Mouse (Mus musculus) kidney, adult 18-20 months (tissue): ENCODE measurements at regions not wholly inside any gene's neighbourhood (a gene's known extent, or its start where the extent isn't known, plus 50 kb on each side); places are given as distances from the start of the nearest gene placed in this dataset.

Experiments
- DNase-seq: peaks from one replicate; pipeline ENCODE4 v3.0.0; 2021

DNA sequence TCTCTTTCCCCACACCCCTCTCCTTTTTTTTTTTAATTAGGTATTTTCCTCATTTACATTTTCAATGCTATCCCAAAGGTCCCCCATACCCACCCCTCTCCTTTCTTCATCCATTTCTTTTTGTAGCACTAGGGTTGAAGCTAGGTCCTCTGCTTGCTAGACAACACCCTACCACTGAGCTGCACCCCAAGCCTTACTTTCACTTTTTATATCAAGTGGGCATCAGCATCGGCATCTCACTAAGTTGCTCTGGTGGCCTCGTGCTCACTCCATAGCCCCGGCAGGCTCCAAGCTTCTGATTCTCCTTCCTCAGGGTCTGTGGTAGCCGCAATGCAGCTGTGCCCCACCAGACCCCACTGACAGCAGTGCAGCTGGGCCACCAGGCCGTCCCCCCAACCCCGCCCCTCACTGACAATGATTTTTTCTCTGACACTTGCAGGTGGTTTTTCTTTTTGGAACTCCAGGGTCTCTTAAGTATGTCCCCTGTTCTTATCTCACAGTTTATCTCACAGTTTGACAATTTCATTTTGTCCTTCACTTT lies 77.5 kb downstream of the Nufip1 start:
- DNase-seq = no peak

DNA sequence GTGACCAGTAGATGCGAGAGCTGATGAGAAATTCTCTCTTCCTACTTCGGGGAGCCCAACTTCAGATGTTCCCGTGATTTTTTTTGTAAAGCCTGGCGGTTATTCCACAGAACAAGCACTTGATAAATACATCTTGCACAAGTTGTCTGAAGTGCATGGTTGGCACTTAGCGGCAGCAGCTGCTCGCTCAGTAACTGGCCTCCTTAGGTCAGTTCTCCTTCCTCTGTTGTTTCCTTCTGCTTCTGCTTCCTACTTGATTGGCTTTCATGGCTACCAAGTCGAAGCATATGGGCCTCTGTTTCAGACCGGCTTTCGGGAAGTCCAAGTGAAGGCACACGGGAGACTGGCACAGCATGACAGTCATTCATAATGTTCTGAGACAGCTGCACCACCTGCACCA lies 84.6 kb downstream of the Nufip1 start:
- DNase-seq = no peak

DNA sequence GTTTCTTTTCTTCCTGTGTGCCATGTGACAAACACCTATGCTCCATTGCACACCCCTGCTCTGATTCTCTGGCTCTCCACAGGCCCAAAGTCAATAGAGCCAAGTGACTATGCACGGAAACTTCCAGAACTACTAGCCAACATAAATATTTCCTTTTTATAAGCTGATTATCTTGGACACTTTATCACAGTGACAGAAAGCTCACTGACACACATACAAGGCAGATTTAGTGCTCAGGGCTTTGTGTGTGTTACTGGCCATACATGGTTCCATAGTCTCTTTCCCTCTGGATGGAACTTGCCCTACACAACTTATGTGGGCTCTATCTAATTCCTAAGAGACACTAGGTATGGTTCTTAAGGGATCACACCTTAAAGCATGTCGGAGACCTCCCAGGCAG lies 86.7 kb downstream of the Nufip1 start:
- no peak for DNase-seq

DNA sequence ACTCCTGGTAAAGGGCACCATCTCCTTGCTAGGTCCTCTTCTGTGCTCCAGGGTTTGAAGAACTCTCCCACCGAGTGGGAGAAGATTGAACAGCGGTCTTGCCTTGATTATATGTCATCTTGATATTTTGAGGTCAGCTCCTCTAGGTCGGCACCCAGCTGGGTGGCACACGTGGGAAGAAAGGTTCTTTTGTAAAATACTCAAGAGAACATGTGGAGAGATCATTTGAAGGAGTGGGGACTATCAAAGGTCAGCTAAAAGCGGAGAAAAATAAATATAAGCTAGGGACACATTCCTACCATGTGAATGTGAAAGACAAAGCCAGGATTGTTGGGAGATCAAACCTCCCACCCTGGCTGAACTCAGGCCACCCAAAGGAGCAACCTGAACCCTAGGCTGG lies 87.7 kb downstream of the Nufip1 start:
- no peak for DNase-seq

DNA sequence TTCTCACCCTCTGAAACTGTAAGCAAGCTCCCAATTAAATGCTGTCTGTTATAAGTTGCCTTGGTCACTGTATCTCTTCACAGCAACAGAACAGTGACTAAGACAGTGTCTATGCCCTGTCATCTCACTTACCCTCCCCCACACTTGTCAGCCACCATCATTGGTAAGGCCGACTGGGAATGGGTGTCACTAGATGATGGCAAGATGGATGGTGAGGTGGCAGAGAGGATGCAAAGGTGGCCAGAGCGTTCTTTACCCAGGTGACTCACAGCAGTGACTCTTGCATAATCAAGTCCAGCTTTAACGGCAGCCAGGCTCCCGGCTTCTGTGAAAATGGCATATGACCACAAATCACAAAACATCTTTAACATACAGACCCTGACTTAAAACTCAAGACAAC lies 91.9 kb downstream of the Nufip1 start:
- DNase-seq = no peak

DNA sequence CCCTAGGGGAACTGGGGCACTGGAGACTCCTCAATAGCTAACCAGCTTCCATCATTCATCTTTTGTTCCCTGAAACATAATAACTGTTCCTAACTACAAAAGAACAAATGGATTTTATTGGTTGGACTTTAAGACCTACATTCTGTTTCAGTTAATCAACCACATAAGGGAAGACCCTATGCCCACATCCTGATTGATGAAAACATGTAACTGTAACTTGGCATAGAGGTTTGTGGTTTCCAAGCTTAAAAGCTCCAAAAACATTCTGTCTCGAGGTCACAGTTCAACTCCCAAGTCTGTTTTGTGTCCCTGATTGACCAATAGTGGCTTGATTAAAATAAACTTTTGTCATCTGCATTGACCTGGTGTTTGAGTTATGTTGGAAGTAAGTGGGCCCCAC lies 92.4 kb downstream of the Nufip1 start:
- DNase-seq = no peak

DNA sequence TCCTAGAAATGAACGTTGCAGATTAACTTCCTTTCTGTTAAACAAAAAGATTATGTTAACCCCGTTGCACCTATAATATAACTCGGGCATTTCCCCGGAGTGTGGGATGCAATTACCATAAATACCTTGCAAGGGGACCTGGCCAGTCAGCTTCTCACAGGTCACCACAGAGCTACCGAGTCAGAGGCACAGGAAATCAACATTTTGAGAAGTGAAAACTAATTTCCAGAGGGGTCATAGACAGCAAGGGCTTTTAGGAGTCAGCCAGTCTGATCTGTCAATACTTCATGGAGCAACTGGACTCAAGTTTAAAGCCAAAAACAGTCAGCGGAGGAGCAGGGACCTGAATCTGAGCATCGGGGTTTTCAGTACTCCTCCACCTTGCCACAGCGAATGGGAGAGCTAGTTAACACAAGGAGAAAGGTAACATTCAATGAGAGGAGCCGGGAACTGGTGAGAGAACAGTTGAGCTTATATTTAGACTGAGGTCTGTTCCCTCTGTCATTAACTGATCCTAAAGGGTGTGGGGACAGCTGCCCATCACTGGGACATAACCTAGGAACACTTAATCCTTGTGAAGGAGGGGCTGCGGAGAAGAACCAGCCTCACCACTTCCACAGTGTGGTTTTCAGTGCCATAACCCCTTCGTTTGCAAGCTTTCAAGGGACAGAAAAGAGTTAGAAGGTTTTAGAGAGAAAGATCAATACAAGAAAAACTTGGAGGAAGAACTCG lies 105.9 kb downstream of the Nufip1 start:
- DNase-seq = no peak

DNA sequence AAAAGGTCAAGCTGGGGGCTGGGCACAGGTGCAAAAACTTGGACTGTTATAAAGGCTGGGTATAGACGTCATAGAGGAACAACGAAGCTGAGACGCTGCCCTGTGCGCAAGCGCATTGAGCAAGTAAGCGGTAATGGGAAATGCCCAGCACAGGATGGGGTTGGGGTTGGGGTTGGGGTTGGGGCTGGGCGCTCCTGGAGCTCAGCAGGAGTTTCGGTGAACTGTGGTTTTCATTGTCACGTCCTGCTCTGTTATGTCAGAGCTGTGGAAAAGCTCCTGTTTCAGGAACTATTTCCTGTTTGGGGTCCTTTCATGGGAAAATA lies 106.4 kb downstream of the Nufip1 start:
- DNase-seq = no peak

DNA sequence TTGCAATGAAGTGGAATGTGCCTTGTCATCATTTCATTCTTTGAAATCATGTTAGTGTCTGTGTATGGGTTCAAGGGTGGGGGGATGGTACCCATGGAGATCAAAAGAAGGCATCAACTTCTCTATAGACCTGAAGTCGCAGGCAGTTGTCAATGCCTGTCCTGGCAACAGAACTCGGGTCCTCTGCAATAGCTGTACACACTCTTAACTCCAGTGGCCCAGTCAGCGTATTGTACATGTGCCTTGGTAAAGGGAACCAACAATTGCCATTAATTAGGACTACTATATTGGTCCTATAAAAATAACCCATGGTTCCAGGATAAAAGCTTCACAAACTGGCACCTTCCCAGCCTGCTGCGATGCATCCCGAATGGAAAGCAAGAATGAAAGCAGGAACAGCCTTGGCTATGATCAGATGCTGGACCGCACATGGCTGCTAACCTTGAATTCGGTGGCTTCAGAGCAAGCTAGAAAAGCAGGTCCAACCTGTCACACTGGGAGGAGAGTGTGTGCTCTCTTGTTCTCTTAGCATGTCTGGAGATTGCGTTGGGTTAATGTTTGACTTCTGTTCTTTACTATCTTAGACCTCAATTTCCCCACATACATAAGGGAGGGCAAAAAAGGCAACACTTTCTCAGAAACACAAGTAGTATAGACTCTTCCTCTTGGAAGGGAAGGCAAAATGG lies 107.0 kb downstream of the Nufip1 start:
- DNase-seq = no peak

DNA sequence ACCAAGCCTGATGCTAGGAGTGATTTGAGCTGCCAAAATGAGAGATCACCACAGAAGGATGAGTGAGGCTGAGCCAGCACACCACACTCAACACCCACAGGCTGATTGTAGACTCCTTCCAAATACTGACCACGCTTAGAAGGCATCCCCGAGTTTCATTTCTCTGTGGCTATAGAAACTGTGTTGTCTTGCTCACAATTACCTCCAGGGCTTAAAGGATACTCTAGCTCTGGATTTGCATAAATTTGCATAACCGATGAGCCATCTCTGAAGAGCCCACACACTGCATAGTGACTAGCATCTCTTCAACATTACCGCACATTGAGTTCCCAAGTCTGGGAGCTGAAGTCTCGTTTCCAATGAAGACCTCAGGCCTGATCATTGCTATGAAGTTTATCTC lies 110.3 kb downstream of the Nufip1 start:
- DNase-seq = no peak

DNA sequence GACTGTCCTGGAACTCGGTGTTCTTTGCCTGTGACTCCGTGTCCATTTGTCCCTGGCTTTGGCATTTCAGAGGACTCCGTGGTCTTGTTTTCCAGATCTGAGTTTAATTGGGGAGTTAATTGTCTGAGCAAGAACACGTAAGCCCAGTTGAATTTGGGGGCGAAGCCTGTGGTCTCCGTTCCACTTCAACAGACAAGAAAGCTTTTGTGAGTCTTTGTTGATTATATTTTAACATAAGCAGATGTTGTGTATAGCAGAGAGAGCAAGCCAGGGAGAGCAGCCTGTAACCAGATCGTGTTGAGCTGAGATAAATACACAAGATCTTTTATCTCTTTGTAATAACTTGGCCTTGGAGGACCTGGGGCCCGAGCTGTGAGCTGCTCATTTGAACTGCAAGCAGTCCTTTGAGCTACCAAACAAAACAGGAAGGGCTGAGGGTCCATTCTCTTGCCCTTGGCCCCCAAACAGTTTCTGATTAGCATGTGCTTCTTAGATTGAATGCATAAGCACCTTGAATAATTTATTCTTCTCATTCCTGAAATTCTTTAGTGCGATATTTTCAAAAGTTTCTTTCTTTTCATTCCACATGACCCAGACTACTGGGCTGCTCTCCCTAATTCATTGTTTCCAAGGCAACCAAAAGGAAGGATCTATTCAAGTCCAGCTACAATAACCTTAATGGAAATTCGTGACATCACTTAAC lies 111.1 kb downstream of the Nufip1 start:
- no peak for DNase-seq

DNA sequence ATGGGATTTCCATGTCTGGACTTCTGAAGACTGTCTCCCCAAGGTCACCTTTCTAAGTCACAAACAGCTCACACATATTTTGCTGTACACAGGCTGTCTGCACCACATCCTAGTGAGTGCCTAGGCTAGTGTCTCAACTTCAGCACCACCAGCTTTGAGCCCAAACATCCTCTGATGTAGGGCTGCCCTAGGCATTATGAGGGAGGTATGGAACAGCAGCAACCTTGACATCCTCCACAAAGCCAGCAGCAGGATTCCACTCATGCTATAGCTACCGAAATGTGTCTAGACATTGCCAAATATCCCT lies 111.6 kb downstream of the Nufip1 start:
- DNase-seq = no peak

DNA sequence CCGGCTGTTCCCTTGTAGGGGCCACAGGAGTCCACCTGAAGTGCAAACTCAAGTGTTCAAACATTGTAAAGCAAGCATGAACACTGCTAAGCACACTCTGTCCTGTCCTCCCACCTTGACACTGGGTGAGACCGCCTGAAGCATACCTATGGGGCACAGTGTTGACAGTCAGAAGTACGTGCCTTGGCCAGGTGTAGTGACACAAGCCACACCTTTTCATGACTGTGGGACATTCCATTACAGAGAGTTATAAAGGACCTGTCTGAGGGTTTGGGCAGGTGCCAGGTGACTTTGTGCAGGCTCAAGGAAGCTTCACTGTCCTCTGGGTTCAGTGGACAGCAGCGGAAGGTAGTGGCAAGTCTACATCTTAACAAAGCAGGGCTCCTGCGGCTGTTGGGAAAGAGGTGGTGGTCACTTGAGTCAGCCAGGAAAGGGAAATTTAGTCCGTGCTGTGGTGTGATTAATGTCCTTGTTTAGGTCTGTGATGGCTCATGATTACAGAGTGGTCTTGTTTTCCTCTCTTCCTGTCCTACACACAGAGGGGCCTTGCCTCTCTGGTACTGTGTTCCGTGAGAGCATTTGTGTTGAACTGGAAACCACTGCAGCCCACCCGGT lies 112.5 kb downstream of the Nufip1 start:
- no peak for DNase-seq

DNA sequence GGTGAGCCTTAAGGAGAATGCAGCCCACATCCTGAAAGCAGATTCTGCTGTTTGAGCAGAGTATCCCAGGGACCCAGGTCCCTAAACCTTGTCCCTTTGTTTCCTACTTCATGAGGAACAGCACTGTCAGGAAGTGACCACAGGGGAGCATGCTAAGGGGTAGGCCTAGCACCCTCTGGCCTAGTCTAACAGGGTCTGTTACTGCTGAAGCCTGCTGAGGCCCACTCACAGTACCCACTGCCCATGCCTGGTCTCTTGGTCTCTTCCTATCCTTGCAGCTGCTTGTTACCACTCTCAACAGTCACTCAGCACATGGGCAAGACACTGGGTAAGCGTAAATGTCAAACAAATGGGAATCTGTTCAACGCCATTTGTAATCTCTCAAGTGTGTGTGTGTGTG lies 113.2 kb downstream of the Nufip1 start:
- DNase-seq = no peak

DNA sequence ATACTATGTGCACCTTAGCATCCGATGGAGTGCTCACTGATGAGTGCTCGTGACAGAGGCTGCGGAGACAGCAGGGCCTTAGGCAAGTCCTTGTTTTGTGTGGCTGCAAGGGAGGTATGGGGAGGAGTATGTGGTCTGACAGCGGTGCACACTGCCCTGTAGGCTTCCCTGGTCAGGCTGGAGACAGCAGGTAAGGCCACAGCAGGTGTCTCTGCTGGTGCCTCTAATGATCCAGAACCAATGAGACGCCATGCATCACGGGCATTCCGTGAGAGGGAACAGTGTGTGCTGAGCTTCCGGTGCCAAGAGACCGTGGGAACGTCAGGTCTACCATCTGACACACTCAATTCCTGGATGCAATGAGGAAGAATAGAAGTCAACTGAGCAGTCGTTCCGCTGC lies 114.8 kb downstream of the Nufip1 start:
- no peak for DNase-seq

DNA sequence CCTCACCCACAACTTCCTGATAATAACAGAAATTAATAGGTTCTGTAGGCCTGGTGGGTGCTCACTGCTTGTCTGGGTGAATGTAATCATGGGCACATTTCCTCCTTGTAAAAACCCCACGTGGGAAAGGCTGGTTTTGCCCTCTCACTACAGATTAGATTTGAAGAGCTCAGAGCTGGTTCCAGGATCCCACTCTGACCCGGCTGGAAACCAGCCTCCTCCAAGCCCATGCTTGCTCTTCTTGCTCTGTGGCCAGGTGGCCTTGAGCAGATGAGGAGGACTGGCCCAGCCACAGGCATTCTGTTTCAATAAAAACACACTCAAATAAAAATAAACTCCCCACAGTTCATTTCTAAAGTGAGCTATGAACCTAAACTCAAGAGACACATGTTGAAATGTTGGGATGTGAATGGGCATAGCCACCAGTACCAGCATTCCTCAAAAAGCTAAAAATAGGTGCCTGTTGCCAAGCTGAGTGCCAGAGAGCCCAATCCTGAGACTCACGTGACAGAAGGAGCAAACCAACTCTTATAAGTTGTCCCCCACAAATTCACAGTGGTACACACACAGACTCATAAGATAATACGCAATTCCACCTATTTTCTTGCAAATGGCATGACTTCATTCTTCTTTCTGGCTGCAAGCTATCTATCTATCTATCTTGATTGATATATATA lies 116.1 kb downstream of the Nufip1 start:
- no peak for DNase-seq

DNA sequence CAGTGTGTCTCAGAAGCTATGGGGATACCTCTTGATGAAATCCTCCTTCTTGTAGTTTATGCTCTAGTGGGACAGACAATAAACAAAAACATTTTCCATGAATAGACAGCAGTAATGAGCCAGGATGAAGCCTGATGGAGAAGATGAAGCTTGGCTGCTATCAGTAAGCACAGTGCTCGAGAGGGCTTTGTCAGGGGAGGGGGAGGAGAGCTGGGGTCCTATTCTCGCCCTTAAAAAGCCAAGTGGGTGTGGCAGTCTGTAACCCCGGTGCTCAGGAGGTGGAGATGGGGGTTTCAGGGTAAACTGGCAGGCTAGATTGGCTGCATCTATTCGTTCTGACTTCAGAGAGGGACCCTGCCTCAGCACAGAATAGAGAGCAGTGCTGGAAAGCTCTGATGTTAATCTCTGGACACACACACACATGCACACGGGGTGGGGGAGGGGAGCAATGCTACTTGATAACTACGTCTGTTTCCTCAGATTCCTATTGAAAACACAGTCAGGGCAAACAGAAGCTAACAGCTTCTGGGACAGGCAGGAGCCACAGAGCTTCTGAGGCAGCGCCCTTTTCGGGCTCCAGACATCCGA lies 118.4 kb downstream of the Nufip1 start:
- no peak for DNase-seq

DNA sequence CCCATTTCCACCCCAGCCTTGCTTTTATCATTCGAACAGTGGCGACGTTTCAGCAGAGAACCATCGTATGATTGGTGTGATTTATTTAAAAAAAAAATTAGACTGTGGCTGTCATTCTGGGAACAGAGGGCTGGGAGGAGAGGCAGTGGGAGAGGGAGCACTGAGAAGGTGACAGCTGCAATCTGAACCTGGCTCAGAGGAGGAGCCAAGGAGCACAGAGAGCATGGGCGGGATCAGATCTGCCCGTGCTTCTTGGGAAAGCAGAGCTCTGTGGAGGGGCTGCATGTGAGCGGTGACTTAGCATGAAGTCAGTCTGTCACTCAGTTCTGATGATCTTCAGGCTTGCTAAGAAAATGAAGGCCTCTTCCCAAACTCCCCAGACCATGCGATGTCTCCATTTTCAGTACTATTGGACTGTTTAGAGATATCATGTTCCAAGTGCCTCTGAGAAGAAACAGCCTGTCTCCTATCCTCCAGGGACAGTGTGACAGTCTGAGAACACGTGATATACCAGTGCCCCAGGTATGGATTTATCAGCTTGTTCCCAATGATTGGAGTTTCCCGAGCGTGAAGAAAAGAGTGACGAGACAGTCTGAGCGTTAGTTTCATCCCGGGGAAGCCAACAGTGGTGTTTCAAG lies 129.3 kb downstream of the Nufip1 start:
- no peak for DNase-seq

DNA sequence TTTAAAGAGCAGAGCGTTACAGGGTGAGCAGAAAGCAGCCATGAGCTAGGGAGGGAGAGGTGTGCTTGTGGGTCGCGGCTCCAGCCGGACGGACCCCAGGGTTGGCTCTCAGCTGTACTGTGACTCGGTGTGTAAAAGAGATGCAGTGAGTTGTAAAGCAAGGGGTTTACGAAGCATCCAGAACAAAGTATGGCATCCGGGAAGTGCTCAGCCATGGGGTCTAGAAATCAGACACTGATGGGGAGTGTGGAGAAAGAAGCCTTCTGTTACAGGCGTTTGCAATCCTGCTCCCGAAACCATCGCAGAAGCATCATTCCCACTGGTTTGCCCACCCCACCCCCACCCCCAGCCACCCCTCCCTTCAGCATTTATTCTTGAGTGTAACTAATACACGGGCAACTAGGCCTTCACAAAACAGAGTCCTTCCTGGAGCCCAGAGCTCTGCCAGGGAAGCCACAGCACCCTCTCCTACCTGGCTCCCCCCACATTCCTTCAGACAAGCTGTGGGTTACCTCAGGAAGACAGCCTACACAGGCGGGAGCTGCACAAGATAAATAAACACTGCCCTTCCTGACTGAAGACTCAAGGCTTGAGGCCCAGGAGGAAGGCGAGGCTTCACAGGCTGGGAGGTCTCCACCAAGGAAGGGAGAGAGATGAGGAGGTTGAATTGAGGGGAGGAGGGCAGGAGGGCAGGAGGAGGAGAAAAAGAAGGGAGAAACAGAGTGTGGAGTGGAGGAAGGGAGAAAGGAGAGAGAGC lies 133.1 kb downstream of the Nufip1 start:
- no peak for DNase-seq

DNA sequence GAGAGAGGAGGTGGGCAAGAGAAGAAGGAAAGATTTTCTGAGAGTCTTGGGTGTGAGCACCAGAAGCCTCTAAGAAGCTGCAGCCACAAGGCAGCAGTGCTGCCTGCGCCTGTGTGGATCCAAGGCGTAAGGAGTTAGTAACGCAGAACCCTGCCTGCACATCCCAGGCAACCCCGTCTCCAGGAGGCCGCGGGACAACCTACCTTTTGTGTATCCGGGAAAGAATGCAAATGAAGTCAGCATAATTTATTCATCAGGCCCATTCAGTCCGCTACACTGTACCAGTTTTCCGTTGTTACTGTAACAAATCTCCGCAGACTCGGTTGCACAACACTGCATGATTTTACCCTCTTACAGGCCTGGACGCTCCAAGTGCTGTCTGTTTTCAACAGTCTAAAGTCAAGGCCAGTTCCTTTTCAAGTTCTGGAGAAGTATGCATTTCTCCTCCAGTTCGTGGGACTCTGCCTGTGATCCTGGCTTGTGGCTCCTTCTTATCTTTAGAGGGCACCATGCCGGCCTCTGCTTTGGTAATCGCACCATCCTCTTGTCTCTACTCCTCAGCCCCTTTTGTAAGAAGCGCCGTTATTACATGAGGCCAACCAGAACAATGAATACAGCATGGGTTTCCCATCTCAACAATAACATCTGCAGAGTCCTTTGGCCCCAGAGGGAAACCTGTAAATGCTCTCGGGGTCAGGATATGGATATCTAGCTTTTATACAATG lies 133.8 kb downstream of the Nufip1 start:
- DNase-seq = no peak

DNA sequence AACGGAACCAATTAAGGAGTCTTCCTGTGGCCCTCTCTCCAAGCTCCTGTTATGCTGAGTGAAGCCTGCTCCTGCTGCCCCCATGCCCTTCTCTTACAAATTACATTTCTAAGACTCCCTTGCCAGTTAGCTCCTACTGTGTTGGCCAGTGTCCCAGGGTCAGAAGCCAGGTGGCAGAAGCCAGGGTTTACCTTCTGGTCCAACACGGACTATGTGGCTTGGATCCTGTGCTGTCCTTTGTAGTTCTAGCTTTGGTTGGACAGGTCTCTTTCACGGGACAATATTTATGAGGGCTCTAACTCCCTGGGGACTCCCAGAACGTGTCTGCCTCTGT lies 134.3 kb downstream of the Nufip1 start:
- no peak for DNase-seq
